Mouse (Mus musculus): Measurements from ENCODE around the gene Pak6. TPM values are rescaled to one million over a fixed set of nuclear protein-coding genes. Genes with fewer than 3 reads are reported as not detected.
A peak's percentile ranks its signal among the peaks of the same experiment; 100 is the strongest.

Gene Pak6
- polyA plus RNA-seq, 1 experiment from 2014 or later, result 2.8 TPM

DNA sequence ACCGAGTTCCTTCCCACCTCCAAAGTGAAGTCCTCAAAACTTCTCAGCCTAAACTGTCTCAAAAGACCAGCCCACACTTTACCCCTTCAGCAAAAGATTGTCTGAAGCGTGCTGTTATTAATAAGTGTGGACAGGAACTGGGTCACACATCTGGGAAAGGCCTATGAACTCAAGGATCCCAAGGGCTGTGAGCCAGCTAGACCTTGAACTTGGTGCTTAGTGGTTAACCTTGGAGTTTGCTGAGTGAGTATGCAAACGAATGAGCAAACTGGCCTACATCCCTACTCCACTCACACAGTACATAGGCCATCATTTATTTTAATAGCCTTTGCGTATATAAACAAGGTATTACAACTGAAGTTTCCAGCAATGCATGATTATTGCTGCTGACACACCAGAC lies 62.4 kb downstream of the Pak6 start:
- no peak overlapping the region for H3K27ac ChIP-seq (ENCODE audit: low read depth, low read length)
- H3K27me3 ChIP-seq (replicated peaks; ENCODE audit: control insufficient read depth, insufficient read depth, low read length), result peaks cover 2% of the 10 kb centered on the region
- 81% methylated on average over 4 of the region's 4 CpGs for WGBS
- ATAC-seq (replicated peaks; ENCODE audit: low FRiP score), result no peak
- no peak for DNase-seq (ENCODE audit: low spot score)
- no peak overlapping the region for H3K4me3 ChIP-seq (ENCODE audit: low read depth, low read length)
- H3K4me2 ChIP-seq, result no peak overlapping the region
- no peaks in the 10 kb centered on the region for H3K9me3 ChIP-seq (ENCODE audit: control insufficient read depth, low read length)
- H3K9ac ChIP-seq (ENCODE audit: low read depth, low read length), result no peak overlapping the region
- peaks cover 24% of the 10 kb centered on the region for H3K4me1 ChIP-seq (replicated peaks; ENCODE audit: control insufficient read depth, insufficient read depth, low read length)
- H3K36me3 ChIP-seq (ENCODE audit: control insufficient read depth, insufficient read depth, low read length), result no peaks in the 10 kb centered on the region

GRCm38 (mm10) chr2:118726873-118727272 lies 63.8 kb downstream of the Pak6 start:
- no peak for DNase-seq (ENCODE audit: low spot score)
- no peaks in the 10 kb centered on the region for H3K9me3 ChIP-seq (ENCODE audit: control insufficient read depth, low read length)
- 88% methylated on average over 2 of the region's 2 CpGs for WGBS
- peaks cover 2% of the 10 kb centered on the region for H3K27me3 ChIP-seq (replicated peaks; ENCODE audit: control insufficient read depth, insufficient read depth, low read length)
- ATAC-seq (replicated peaks; ENCODE audit: low FRiP score), result no peak
- H3K4me2 ChIP-seq, result peak overlapping the region; percentile 42
- peaks cover 24% of the 10 kb centered on the region for H3K4me1 ChIP-seq (replicated peaks; ENCODE audit: control insufficient read depth, insufficient read depth, low read length)
- no peaks in the 10 kb centered on the region for H3K36me3 ChIP-seq (ENCODE audit: control insufficient read depth, insufficient read depth, low read length)
- no peak overlapping the region for H3K9ac ChIP-seq (ENCODE audit: low read depth, low read length)
- H3K4me3 ChIP-seq (ENCODE audit: low read depth, low read length), result peak overlapping the region; percentile 30; the same call in 1 of the 2 replicates
- no peak overlapping the region for H3K27ac ChIP-seq (ENCODE audit: low read depth, low read length)

DNA sequence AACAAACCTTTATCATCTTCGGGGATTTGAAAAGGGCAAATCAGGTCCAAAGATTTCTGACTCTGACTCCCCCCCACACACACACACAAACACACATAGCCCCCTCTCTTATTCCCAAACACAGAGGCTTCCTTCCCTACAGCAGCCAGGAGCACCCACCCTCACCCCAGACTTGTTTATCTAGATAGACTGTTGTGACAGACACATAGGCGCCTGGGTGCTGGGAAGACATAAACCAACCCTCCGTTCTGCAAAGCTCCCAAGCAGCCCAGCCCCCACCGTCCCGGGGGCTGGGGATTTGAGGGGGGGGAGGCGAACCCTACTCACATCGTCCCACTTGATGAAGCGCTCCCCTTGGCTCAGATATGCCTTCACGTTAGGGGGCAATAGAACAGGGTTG lies 64.8 kb downstream of the Pak6 start:
- Histone ChIP-seq H3K9ac (ENCODE audit: low read depth, low read length) (peak overlapping the region; percentile 13; the same call in 1 of the 2 replicates), H3K4me1 (replicated peaks; ENCODE audit: control insufficient read depth, insufficient read depth, low read length) (peaks cover 21% of the 10 kb centered on the region), H3K4me2 (peak overlapping the region; percentile 42), H3K27me3 (replicated peaks; ENCODE audit: control insufficient read depth, insufficient read depth, low read length) (peaks cover 2% of the 10 kb centered on the region), H3K27ac (ENCODE audit: low read depth, low read length) (peak overlapping the region; percentile 53; the same call in 1 of the 2 replicates), H3K4me3 (ENCODE audit: low read depth, low read length) (peak overlapping the region; percentile 30), H3K36me3 (ENCODE audit: control insufficient read depth, insufficient read depth, low read length) (no peaks in the 10 kb centered on the region), H3K9me3 (ENCODE audit: control insufficient read depth, low read length) (no peaks in the 10 kb centered on the region)
- DNase-seq (ENCODE audit: low spot score) (no peak), ATAC-seq (replicated peaks; ENCODE audit: low FRiP score) (no peak)
- WGBS, result 6% methylated on average over 9 of the region's 9 CpGs

- H3K36me3 ChIP-seq (ENCODE audit: control insufficient read depth, insufficient read depth, low read length), result no peaks in the 10 kb centered on the region
- peak within 1 kb of the TSS; percentile 56; the same call in 1 of the 2 replicates for H3K27ac ChIP-seq (ENCODE audit: low read depth, low read length)
- peak; percentile 32; the same call in 1 of the 2 replicates for ATAC-seq (replicated peaks; ENCODE audit: low FRiP score)
- H3K9me3 ChIP-seq (ENCODE audit: control insufficient read depth, low read length), result no peaks in the 10 kb centered on the region
- H3K9ac ChIP-seq (ENCODE audit: low read depth, low read length), result peak within 1 kb of the TSS; percentile 20
- WGBS, result 6% methylated on average over 7 of the region's 7 CpGs
- no peak for DNase-seq (ENCODE audit: low spot score)
- H3K4me1 ChIP-seq (replicated peaks; ENCODE audit: control insufficient read depth, insufficient read depth, low read length), result peaks cover 21% of the 10 kb centered on the region
- H3K4me3 ChIP-seq (ENCODE audit: low read depth, low read length), result peak within 1 kb of the TSS; percentile 30
- peak within 1 kb of the TSS; percentile 42 for H3K4me2 ChIP-seq
- peaks cover 2% of the 10 kb centered on the region for H3K27me3 ChIP-seq (replicated peaks; ENCODE audit: control insufficient read depth, insufficient read depth, low read length)
These were observed 65.2 kb downstream of the Pak6 start, which contains the start of gene Plcb2 for GRCm38 (mm10) chr2:118728337-118728736. TSS of gene Plcb2 (minus strand) at chr2:118728438.

DNA sequence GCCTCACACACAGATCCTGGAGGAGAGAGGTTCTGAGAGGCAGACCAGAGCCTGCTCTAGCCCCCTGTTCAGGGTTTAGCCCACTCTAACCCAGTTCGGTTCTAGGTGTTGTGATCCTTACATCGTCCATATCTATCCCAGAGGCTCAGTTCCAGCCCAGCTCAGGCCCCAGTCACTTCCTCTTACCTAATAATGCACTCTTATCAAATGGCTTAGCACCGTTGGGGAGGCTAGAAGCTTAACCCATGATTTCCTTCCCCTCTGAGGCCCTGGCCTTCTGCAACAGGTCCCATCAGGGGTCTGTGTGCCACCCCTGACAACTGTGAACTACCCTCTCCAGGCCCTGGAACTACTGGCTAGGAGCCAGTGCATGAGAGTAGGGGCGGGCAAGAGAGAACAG lies 66.1 kb downstream of the Pak6 start:
- H3K27ac ChIP-seq (ENCODE audit: low read depth, low read length), result peak overlapping the region; percentile 56; the same call in 1 of the 2 replicates
- no peak overlapping the region; the same call in 1 of the 2 replicates for H3K4me2 ChIP-seq
- H3K4me3 ChIP-seq (ENCODE audit: low read depth, low read length), result no peak overlapping the region
- 0 out of 2 replicates have a peak, but pooled peaks have one; percentile 17 for ATAC-seq (replicated peaks; ENCODE audit: low FRiP score)
- peaks cover 19% of the 10 kb centered on the region for H3K4me1 ChIP-seq (replicated peaks; ENCODE audit: control insufficient read depth, insufficient read depth, low read length)
- H3K36me3 ChIP-seq (ENCODE audit: control insufficient read depth, insufficient read depth, low read length), result no peaks in the 10 kb centered on the region
- no peaks in the 10 kb centered on the region for H3K9me3 ChIP-seq (ENCODE audit: control insufficient read depth, low read length)
- DNase-seq (ENCODE audit: low spot score), result no peak
- peaks cover 5% of the 10 kb centered on the region for H3K27me3 ChIP-seq (replicated peaks; ENCODE audit: control insufficient read depth, insufficient read depth, low read length)
- 0 out of 2 replicates have a peak overlapping the region, but pooled peaks have one; percentile 20 for H3K9ac ChIP-seq (ENCODE audit: low read depth, low read length)
- 22% methylated on average over 4 of the region's 4 CpGs for WGBS

DNA sequence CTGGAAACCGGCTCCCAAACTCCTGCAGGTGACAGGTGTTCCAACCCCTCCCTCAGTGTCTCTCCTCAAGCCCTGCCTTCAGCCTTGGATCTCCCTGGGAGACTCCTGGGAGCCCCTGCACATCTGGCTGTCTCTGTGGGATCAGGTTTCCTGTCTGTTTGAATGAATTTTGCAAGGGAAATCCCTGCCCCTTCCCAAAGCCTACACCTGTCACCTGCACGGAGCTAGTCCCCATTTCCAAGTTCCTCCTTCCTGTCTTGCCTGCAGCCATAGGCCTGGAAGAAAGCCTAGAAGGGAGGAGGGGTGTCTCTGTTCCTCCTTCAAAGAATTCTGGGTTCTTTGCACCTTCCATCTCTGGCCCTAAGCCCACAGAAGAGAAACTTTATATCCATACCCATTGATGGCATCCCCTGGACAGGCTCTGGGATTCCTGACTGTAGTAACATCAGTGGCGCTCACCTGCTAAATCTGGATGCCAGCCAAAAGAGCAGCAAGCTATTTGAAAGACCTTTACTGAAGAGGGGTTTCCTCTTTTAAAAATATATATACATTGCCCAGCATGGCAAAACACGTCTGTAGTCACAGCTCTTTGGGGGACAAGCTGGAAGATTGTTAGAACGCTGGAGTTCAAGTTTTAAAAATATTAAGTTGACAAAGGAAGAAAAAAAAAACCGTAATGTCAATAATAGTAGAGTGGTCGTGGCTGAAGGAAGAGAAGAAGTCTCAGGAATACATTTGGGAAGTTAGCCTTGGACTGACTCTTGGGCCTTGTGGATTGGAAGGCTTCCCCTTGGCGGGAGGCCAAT lies 66.9 kb downstream of the Pak6 start:
- Histone ChIP-seq H3K9ac (ENCODE audit: low read depth, low read length) (no peak overlapping the region), H3K36me3 (ENCODE audit: control insufficient read depth, insufficient read depth, low read length) (no peaks in the 10 kb centered on the region), H3K4me1 (replicated peaks; ENCODE audit: control insufficient read depth, insufficient read depth, low read length) (peaks cover 16% of the 10 kb centered on the region), H3K27me3 (replicated peaks; ENCODE audit: control insufficient read depth, insufficient read depth, low read length) (peaks cover 3% of the 10 kb centered on the region), H3K27ac (ENCODE audit: low read depth, low read length) (no peak overlapping the region), H3K9me3 (ENCODE audit: control insufficient read depth, low read length) (no peaks in the 10 kb centered on the region), H3K4me2 (no peak overlapping the region), H3K4me3 (ENCODE audit: low read depth, low read length) (no peak overlapping the region)
- DNase-seq (ENCODE audit: low spot score) (no peak), ATAC-seq (replicated peaks; ENCODE audit: low FRiP score) (no peak)
- WGBS, result 28% methylated on average over 8 of the region's 8 CpGs

- WGBS, result 6% methylated on average over 3 of the region's 3 CpGs
These were observed 67.5 kb downstream of the Pak6 start for GRCm38 (mm10) chr2:118730622-118730915.

GRCm38 (mm10) chr2:118731981-118732380 lies 68.9 kb downstream of the Pak6 start:
- no peak overlapping the region for H3K4me3 ChIP-seq (ENCODE audit: low read depth, low read length)
- ATAC-seq (replicated peaks; ENCODE audit: low FRiP score) (no peak), DNase-seq (ENCODE audit: low spot score) (no peak)
- H3K27me3 ChIP-seq (replicated peaks; ENCODE audit: control insufficient read depth, insufficient read depth, low read length), result peaks cover 3% of the 10 kb centered on the region
- H3K9ac ChIP-seq (ENCODE audit: low read depth, low read length), result no peak overlapping the region
- H3K9me3 ChIP-seq (ENCODE audit: control insufficient read depth, low read length), result no peaks in the 10 kb centered on the region
- WGBS, result 86% methylated on average over 5 of the region's 5 CpGs
- H3K27ac ChIP-seq (ENCODE audit: low read depth, low read length), result no peak overlapping the region
- H3K36me3 ChIP-seq (ENCODE audit: control insufficient read depth, insufficient read depth, low read length), result no peaks in the 10 kb centered on the region
- H3K4me2 ChIP-seq, result no peak overlapping the region
- peaks cover 16% of the 10 kb centered on the region for H3K4me1 ChIP-seq (replicated peaks; ENCODE audit: control insufficient read depth, insufficient read depth, low read length)

More at GRCm38 (mm10) chr2:118730622-118730915, 67.5 kb downstream of the Pak6 start:
- Histone ChIP-seq H3K4me3 (ENCODE audit: low read depth, low read length) (no peak overlapping the region), H3K4me2 (no peak overlapping the region), H3K9me3 (ENCODE audit: control insufficient read depth, low read length) (no peaks in the 10 kb centered on the region), H3K4me1 (replicated peaks; ENCODE audit: control insufficient read depth, insufficient read depth, low read length) (peaks cover 16% of the 10 kb centered on the region), H3K9ac (ENCODE audit: low read depth, low read length) (no peak overlapping the region), H3K36me3 (ENCODE audit: control insufficient read depth, insufficient read depth, low read length) (no peaks in the 10 kb centered on the region), H3K27me3 (replicated peaks; ENCODE audit: control insufficient read depth, insufficient read depth, low read length) (peaks cover 3% of the 10 kb centered on the region), H3K27ac (ENCODE audit: low read depth, low read length) (no peak overlapping the region)
- ATAC-seq (replicated peaks; ENCODE audit: low FRiP score), result peak; percentile 30; the same call in 1 of the 2 replicates
- no peak for DNase-seq (ENCODE audit: low spot score)

GRCm38 (mm10) chr2:118733341-118733740 lies 70.2 kb downstream of the Pak6 start:
- Histone ChIP-seq H3K4me1 (replicated peaks; ENCODE audit: control insufficient read depth, insufficient read depth, low read length) (peaks cover 12% of the 10 kb centered on the region), H3K9ac (ENCODE audit: low read depth, low read length) (no peak overlapping the region), H3K36me3 (ENCODE audit: control insufficient read depth, insufficient read depth, low read length) (no peaks in the 10 kb centered on the region), H3K27ac (ENCODE audit: low read depth, low read length) (no peak overlapping the region), H3K4me3 (ENCODE audit: low read depth, low read length) (no peak overlapping the region), H3K27me3 (replicated peaks; ENCODE audit: control insufficient read depth, insufficient read depth, low read length) (peaks cover 3% of the 10 kb centered on the region; the same call in 1 of the 2 replicates), H3K9me3 (ENCODE audit: control insufficient read depth, low read length) (no peaks in the 10 kb centered on the region), H3K4me2 (no peak overlapping the region)
- DNase-seq (ENCODE audit: low spot score) (no peak), ATAC-seq (replicated peaks; ENCODE audit: low FRiP score) (no peak)
- WGBS, result 73% methylated on average over 5 of the region's 5 CpGs
